Mouse (Mus musculus) adrenal gland, postnatal 36 days (tissue): Measurements from ENCODE around the gene A030005K14Rik. TPM values are rescaled to one million over a fixed set of nuclear protein-coding genes. Genes with fewer than 3 reads are reported as not detected.

Experiments used
- DNase-seq, 2 experiments: peaks; one replicate each; pipeline ENCODE4 v3.0.0; 2021; ENCODE audit warnings: mixed read lengths in 1 of 2
- total RNA-seq, 2 experiments: library from RNA; stranded (reverse); gene quantifications; 2 replicates each; pipeline ENCODE4 v1.2.3; 2021

A030005K14Rik gene
- total RNA-seq, 2 experiments from 2014 or later = not detected

- no peak for DNase-seq
These were observed 22.1 kb downstream of the A030005K14Rik start for GRCm38 (mm10) chr1:83036892-83037667.

- no peak for DNase-seq
These were observed 24.7 kb downstream of the A030005K14Rik start for GRCm38 (mm10) chr1:83034509-83034908.

DNA sequence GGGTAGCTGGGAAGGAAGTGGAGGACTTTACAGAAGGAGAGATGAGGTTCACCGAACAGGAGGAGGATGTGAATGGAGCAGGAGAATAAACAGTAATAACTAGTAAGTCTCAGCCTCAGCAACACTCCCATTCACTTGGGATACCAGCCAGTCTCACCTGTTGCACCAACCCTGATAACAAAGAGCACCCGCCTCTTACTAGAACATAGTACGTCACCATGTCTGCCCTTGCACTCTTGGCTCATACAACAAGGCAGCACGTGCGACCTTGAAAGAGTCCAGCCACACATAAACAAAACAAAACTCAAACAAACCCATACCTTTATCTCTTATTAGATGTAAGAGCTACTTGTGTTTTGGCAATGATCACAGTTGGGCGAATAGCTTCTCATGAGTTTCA, 26.7 kb downstream of the A030005K14Rik start:
- DNase-seq = no peak

- DNase-seq = no peak
These were observed 27.2 kb downstream of the A030005K14Rik start for GRCm38 (mm10) chr1:83031950-83032349.

GRCm38 (mm10) chr1:83016556-83016955, 42.6 kb downstream of the A030005K14Rik start:
- DNase-seq = no peak

GRCm38 (mm10) chr1:83015329-83015879, 43.8 kb downstream of the A030005K14Rik start:
- DNase-seq = no peak

- DNase-seq = no peak
These were observed 44.7 kb downstream of the A030005K14Rik start for GRCm38 (mm10) chr1:83014477-83014876.

Other genes starting within 250 kb of the A030005K14Rik start
- gene Agfg1, start 219.9 kb downstream of the A030005K14Rik start, total RNA-seq = 10 to 100 TPM; 52.5 to 60.5 TPM
- under 1 TPM in 1 of 2 experiments, not detected in 1; 0.36 TPM for gene A030005L19Rik, start 146.1 kb downstream of the A030005K14Rik start, total RNA-seq
- not detected for gene A030014E15Rik, start 134.5 kb downstream of the A030005K14Rik start, total RNA-seq
- not detected for gene Gm6217, start 128.0 kb downstream of the A030005K14Rik start, total RNA-seq
- not detected for gene A030003K21Rik, start 116.0 kb downstream of the A030005K14Rik start, total RNA-seq
- not detected for gene Gm7544, start 103.4 kb downstream of the A030005K14Rik start, total RNA-seq
- gene Gm47955, start 99.1 kb downstream of the A030005K14Rik start, total RNA-seq = not detected
- not detected for gene Gm47959, start 58.8 kb downstream of the A030005K14Rik start, total RNA-seq
- under 1 TPM in 1 of 2 experiments, not detected in 1; 0.33 TPM for gene Slc19a3, start 20.9 kb downstream of the A030005K14Rik start, total RNA-seq
- gene Krtap28-10, start 16.9 kb downstream of the A030005K14Rik start, total RNA-seq = not detected
- gene Gm47969, start 14.4 kb downstream of the A030005K14Rik start, total RNA-seq = not detected
- gene Krtap28-13, start 1.6 kb upstream of the A030005K14Rik start, total RNA-seq = not detected
- gene Ccl20, start 57.4 kb upstream of the A030005K14Rik start, total RNA-seq = not detected
- not detected for gene Daw1, start 100.4 kb upstream of the A030005K14Rik start, total RNA-seq